Mouse (Mus musculus) ES-E14 (cell line): Measurements from ENCODE around the gene Nup210l.

ENCODE experiments used
- CHD2 ChIP-seq: IDR thresholded peaks from 2 replicates; pipeline ENCODE4 v1.6.1; 2014; ENCODE audit warnings: mild to moderate bottlenecking, low read depth, low read length, inconsistent platforms
- HCFC1 ChIP-seq: IDR thresholded peaks from 2 replicates; pipeline ENCODE4 v1.6.1; 2012; ENCODE audit warnings: low read length, inconsistent platforms, borderline replicate concordance; ENCODE audit not compliant: insufficient read depth
- MAFK ChIP-seq: IDR thresholded peaks from 2 replicates; pipeline ENCODE4 v1.6.1; 2014; ENCODE audit warnings: mild to moderate bottlenecking, low read depth, low read length, inconsistent platforms; ENCODE audit not compliant: insufficient read depth
- ZC3H11A ChIP-seq: IDR thresholded peaks from 2 replicates; pipeline ENCODE4 v1.6.1; 2012; ENCODE audit warnings: low read depth, mild to moderate bottlenecking, inconsistent platforms, low read length, borderline replicate concordance
- ZNF384 ChIP-seq: IDR thresholded peaks from 2 replicates; pipeline ENCODE4 v1.6.1; 2012; ENCODE audit warnings: low read depth, low read length, inconsistent platforms

- no peak for TF ChIP-seq MAFK
- no peak for TF ChIP-seq ZC3H11A
- no peak for TF ChIP-seq ZNF384
- no peak for TF ChIP-seq CHD2
- TF ChIP-seq HCFC1: no peak
Measured at GRCm38 (mm10) chr3:90085281-90085680, 18.7 kb upstream of the Nup210l start.
